30 mouse cellular contexts compared by ENCODE assay signal in the genomic region with DNA sequence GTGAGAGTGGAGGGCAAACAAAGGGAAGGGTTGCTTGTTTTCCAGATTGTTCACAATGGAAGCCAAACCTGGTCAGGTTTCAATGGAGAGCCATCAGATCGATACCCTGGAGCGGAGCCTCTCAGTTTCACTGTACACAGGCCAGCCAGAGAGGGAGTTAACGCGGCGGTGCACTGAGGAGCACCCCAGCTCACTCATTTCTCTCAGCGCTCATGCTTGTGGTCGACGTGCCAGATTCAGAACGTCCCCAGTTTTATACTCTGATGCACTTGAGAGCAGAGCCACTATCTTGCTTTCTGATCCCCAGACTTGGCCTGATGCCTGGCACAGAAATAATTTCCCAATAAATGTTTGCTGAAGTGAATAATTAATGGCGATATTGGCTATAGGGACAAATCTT. TPM values are rescaled to one million over a fixed set of nuclear protein-coding genes. Genes with fewer than 3 reads are reported as not detected.
DNase-seq lines count a peak whose midpoint lies in the region; ATAC-seq and TF ChIP-seq lines count a peak whose summit lies in the region.
"Had no signal": no experiment of that assay in that cellular context is flagged by ENCODE, and none has a peak within 500 bp of the region (broad histone marks: within the 10 kb centered on the region; RNA-seq: fewer than 3 reads in every experiment).

No protein-coding gene starts in this region.

- H3K36me3 ChIP-seq in hindbrain, embryonic 14.5 days (replicated peaks; ENCODE audit: control insufficient read depth, insufficient read depth): no peaks in the 10 kb centered on the region
- H3K36me3 ChIP-seq in hindbrain, embryonic 16.5 days (ENCODE audit: control insufficient read depth, insufficient read depth, low read length): 0 out of 2 replicates have a peak, but pooled peaks cover 2% of the 10 kb centered on the region
- no peaks in the 10 kb centered on the region for H3K36me3 ChIP-seq in neural tube, embryonic 13.5 days
- no peaks in the 10 kb centered on the region for H3K36me3 ChIP-seq in midbrain, embryonic 16.5 days (ENCODE audit: control insufficient read depth, insufficient read depth, low read length)
- H3K36me3 ChIP-seq: embryonic facial prominence, embryonic 12.5 days; embryonic facial prominence, embryonic 15.5 days; forebrain, embryonic 12.5 days; forebrain, embryonic 15.5 days; heart, embryonic 10.5 days; heart, embryonic 13.5 days; hindbrain, embryonic 15.5 days had no signal

- H3K4me3 ChIP-seq in hindbrain, embryonic 14.5 days (replicated peaks; ENCODE audit: low read length): no peak overlapping the region
- H3K4me3 ChIP-seq in hindbrain, embryonic 16.5 days (ENCODE audit: low read length): no peak overlapping the region
- H3K4me3 ChIP-seq in layer of hippocampus, adult 2 months: no peak overlapping the region
- H3K4me3 ChIP-seq in neural tube, embryonic 13.5 days: no peak overlapping the region
- H3K4me3 ChIP-seq in midbrain, embryonic 16.5 days (ENCODE audit: low read depth, low read length): no peak overlapping the region
- H3K4me3 ChIP-seq: embryonic facial prominence, embryonic 12.5 days; embryonic facial prominence, embryonic 15.5 days; forebrain, embryonic 12.5 days; forebrain, embryonic 15.5 days; heart, adult 2 months; heart, embryonic 10.5 days; heart, embryonic 13.5 days; hindbrain, embryonic 15.5 days had no signal

- DNase-seq in hindbrain, embryonic 14.5 days (ENCODE audit: low spot score): no peak
- DNase-seq in layer of hippocampus, adult 2 months (ENCODE audit: low spot score in 2 of 2): no peak
- DNase-seq in layer of hippocampus, adult 9-11 months: no peak
- DNase-seq in neural tube, embryonic 10.5 days (ENCODE audit: extremely low spot score, low spot score): no peak
- DNase-seq: adrenal gland, adult 8-10 months; adrenal gland, postnatal 25 days; cerebellum, adult 18-20 months; cerebellum, adult 9-10 months; cerebellum, postnatal 25 days; gastrocnemius, postnatal 10 days; gastrocnemius, postnatal 36 days; heart, adult 2 months; heart, postnatal 14 days; heart, postnatal 4 days had no signal

- H3K4me2 ChIP-seq in hindbrain, embryonic 14.5 days (replicated peaks): no peak overlapping the region
- no peak overlapping the region for H3K4me2 ChIP-seq in hindbrain, embryonic 16.5 days (ENCODE audit: low read length)
- no peak overlapping the region for H3K4me2 ChIP-seq in neural tube, embryonic 13.5 days
- H3K4me2 ChIP-seq in midbrain, embryonic 16.5 days (ENCODE audit: low read length): no peak overlapping the region
- H3K4me2 ChIP-seq: embryonic facial prominence, embryonic 12.5 days; embryonic facial prominence, embryonic 15.5 days; forebrain, embryonic 12.5 days; forebrain, embryonic 15.5 days; heart, embryonic 13.5 days; hindbrain, embryonic 15.5 days had no signal

- peak overlapping the region; percentile 14; the same call in 1 of the 2 replicates for H3K27ac ChIP-seq in hindbrain, embryonic 14.5 days
- no peak overlapping the region for H3K27ac ChIP-seq in hindbrain, embryonic 16.5 days (ENCODE audit: low read depth, low read length)
- H3K27ac ChIP-seq in layer of hippocampus, adult 2 months: peak overlapping the region; percentile 62
- peak overlapping the region; percentile 46 for H3K27ac ChIP-seq in neural tube, embryonic 13.5 days (replicated peaks)
- H3K27ac ChIP-seq in midbrain, embryonic 16.5 days (ENCODE audit: low read length): no peak overlapping the region
- H3K27ac ChIP-seq: embryonic facial prominence, embryonic 12.5 days; embryonic facial prominence, embryonic 15.5 days; forebrain, embryonic 12.5 days; forebrain, embryonic 15.5 days; heart, adult 2 months; heart, embryonic 10.5 days; heart, embryonic 13.5 days; hindbrain, embryonic 15.5 days had no signal

- H3K27me3 ChIP-seq in hindbrain, embryonic 14.5 days (ENCODE audit: control insufficient read depth, insufficient read depth, low read length): no peaks in the 10 kb centered on the region
- H3K27me3 ChIP-seq in hindbrain, embryonic 16.5 days (replicated peaks; ENCODE audit: control insufficient read depth, insufficient read depth, low read length): no peaks in the 10 kb centered on the region
- H3K27me3 ChIP-seq in neural tube, embryonic 13.5 days: no peaks in the 10 kb centered on the region
- H3K27me3 ChIP-seq in midbrain, embryonic 16.5 days (ENCODE audit: control insufficient read depth, insufficient read depth, low read depth, low read length): no peaks in the 10 kb centered on the region
- H3K27me3 ChIP-seq: embryonic facial prominence, embryonic 12.5 days; embryonic facial prominence, embryonic 15.5 days; forebrain, embryonic 12.5 days; forebrain, embryonic 15.5 days; heart, embryonic 13.5 days; hindbrain, embryonic 15.5 days had no signal

- H3K4me1 ChIP-seq in hindbrain, embryonic 14.5 days (replicated peaks; ENCODE audit: control insufficient read depth, insufficient read depth, low read length): no peaks in the 10 kb centered on the region; the same call in 1 of the 2 replicates
- H3K4me1 ChIP-seq in hindbrain, embryonic 16.5 days (ENCODE audit: control insufficient read depth, insufficient read depth, low read depth, low read length): peaks cover 2% of the 10 kb centered on the region; the same call in 1 of the 2 replicates
- H3K4me1 ChIP-seq in neural tube, embryonic 13.5 days (replicated peaks): 0 out of 2 replicates have a peak, but pooled peaks cover 6% of the 10 kb centered on the region
- peaks cover 4% of the 10 kb centered on the region; the same call in 1 of the 2 replicates for H3K4me1 ChIP-seq in midbrain, embryonic 16.5 days (ENCODE audit: control insufficient read depth, insufficient read depth, low read length)
- H3K4me1 ChIP-seq: embryonic facial prominence, embryonic 12.5 days; embryonic facial prominence, embryonic 15.5 days; forebrain, embryonic 12.5 days; heart, embryonic 10.5 days; heart, embryonic 13.5 days had no signal

- WGBS in hindbrain, embryonic 14.5 days: 78% methylated on average over 10 of the region's 10 CpGs
- 60% methylated on average over 10 of the region's 10 CpGs for WGBS in hindbrain, embryonic 16.5 days
- WGBS in neural tube, embryonic 13.5 days: 79% methylated on average over 10 of the region's 10 CpGs
- WGBS in midbrain, embryonic 16.5 days: 78% methylated on average over 10 of the region's 10 CpGs

- no peak for ATAC-seq in hindbrain, embryonic 14.5 days (ENCODE audit: low FRiP score)
- no peak for ATAC-seq in hindbrain, embryonic 16.5 days
- ATAC-seq in neural tube, embryonic 13.5 days (ENCODE audit: low read depth): no peak
- ATAC-seq in midbrain, embryonic 16.5 days: no peak
- ATAC-seq: activated CD4-positive, CD25-positive, alpha-beta regulatory T cell, adult 4 months; CD4-positive, CD25-positive, alpha-beta regulatory T cell, adult 4 months; forebrain, embryonic 15.5 days had no signal

- H3K9me3 ChIP-seq in hindbrain, embryonic 14.5 days (ENCODE audit: control insufficient read depth, low read length): no peaks in the 10 kb centered on the region
- H3K9me3 ChIP-seq in hindbrain, embryonic 16.5 days (ENCODE audit: control insufficient read depth, low read length): no peaks in the 10 kb centered on the region
- H3K9me3 ChIP-seq in neural tube, embryonic 13.5 days: no peaks in the 10 kb centered on the region
- no peaks in the 10 kb centered on the region for H3K9me3 ChIP-seq in midbrain, embryonic 16.5 days (replicated peaks; ENCODE audit: control insufficient read depth, low read length, poor library complexity, severe bottlenecking)
- H3K9me3 ChIP-seq: embryonic facial prominence, embryonic 12.5 days; embryonic facial prominence, embryonic 15.5 days; forebrain, embryonic 12.5 days; forebrain, embryonic 15.5 days; heart, embryonic 10.5 days; heart, embryonic 13.5 days; hindbrain, embryonic 15.5 days had no signal

- TF ChIP-seq CTCF in layer of hippocampus, adult 2 months (conservative IDR thresholded peaks at IDR 0.05): no peak

- H3K9ac ChIP-seq in hindbrain, embryonic 14.5 days: no peak overlapping the region
- no peak overlapping the region for H3K9ac ChIP-seq in hindbrain, embryonic 16.5 days (ENCODE audit: low read depth, low read length)
- no peak overlapping the region for H3K9ac ChIP-seq in neural tube, embryonic 13.5 days
- H3K9ac ChIP-seq in midbrain, embryonic 16.5 days (ENCODE audit: low read depth, low read length): no peak overlapping the region
- H3K9ac ChIP-seq: embryonic facial prominence, embryonic 12.5 days; embryonic facial prominence, embryonic 15.5 days; forebrain, embryonic 12.5 days; forebrain, embryonic 15.5 days; heart, embryonic 13.5 days; hindbrain, embryonic 15.5 days had no signal

RNA-seq across cellular contexts. Expression of a gene that starts 56.8 kb away (rescaled TPM):
- 0.20 TPM in 1 of 2 replicates, not detected in the other for polyA plus RNA-seq in hindbrain, embryonic 14.5 days (2014; fragmentation: Nextera tagmentation; extraction: Ambion mirVana)
- 0.19 and 8.8 TPM in 2 replicates for polyA plus RNA-seq in hindbrain, embryonic 16.5 days (2015; fragmentation: Nextera tagmentation; extraction: Ambion mirVana)
- under 1 TPM; 0.37 to 0.64 TPM for total RNA-seq in layer of hippocampus, adult 2 months (2021)
- 3.1 and 7.5 TPM in 2 replicates for polyA plus RNA-seq in neural tube, embryonic 13.5 days (2015; fragmentation: Nextera tagmentation; extraction: Ambion mirVana)
- 0.31 TPM in 1 of 2 replicates, not detected in the other for polyA plus RNA-seq in midbrain, embryonic 16.5 days (2015; fragmentation: Nextera tagmentation; extraction: Ambion mirVana)
- total RNA-seq: adrenal gland, adult 8-10 months; adrenal gland, postnatal 25 days; common myeloid progenitor, adult 5-6 weeks; granulocyte monocyte progenitor cell, adult 5-6 weeks; MEL had no signal
- polyA plus RNA-seq: activated CD4-positive, CD25-positive, alpha-beta regulatory T cell, adult 4 months; C2C12; CD4-positive, CD25-positive, alpha-beta regulatory T cell, adult 4 months had no signal

Comparison
In these comparisons a context has a peak if more than half of its experiments do, and no peak if none do; other contexts are left out.
1. H3K27ac ChIP-seq: peak in hindbrain, embryonic 14.5 days (single experiment), layer of hippocampus, adult 2 months (single experiment) and neural tube, embryonic 13.5 days (single experiment); none in hindbrain, embryonic 16.5 days (single experiment) and midbrain, embryonic 16.5 days (single experiment).